Mouse (Mus musculus): ENCODE measurements at regions not wholly inside any gene's neighbourhood (a gene's known extent, or its start where the extent isn't known, plus 50 kb on each side); places are given as distances from the start of the nearest gene placed in this dataset.

DNA sequence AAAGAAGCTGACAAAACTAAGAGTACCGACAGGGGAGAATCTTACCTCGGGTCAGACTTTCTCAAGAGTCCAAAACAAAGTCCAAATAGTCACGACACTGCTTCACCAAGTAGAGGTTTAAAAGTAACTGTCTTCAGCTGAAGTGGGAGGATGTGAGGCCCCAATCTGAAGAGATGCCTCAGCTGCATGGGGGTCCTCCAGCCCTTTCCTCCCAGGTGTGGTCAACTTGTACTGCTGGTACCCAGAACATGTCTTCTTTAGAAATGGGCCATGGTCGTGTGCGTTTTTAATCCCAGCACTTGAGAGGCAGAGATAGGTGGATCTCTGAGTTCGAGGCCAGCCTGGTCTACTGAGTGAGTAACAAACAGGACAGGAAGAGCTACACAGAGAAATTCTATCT lies 247.6 kb downstream of the Cxcl12 start:
- no peak for TF ChIP-seq CTCF (IDR thresholded peaks at IDR 0.05)
- TF ChIP-seq EP300 (IDR thresholded peaks at IDR 0.05) = no peak

All from lung, postnatal 0 days (tissue).